Mouse (Mus musculus) MEL (cell line): ENCODE measurements at regions not wholly inside any gene's neighbourhood (a gene's known extent, or its start where the extent isn't known, plus 50 kb on each side); places are given as distances from the start of the nearest gene placed in this dataset.

Experiments used
- POLR2A ChIP-seq, 2 experiments: IDR thresholded peaks; 2 replicates each; pipeline ENCODE4 v1.6.1; 2011 to 2012; ENCODE audit warnings: low read length in 2 of 2, mild to moderate bottlenecking in 2 of 2, control low read depth in 1 of 2, improper control_type of control experiment in 1 of 2, low read depth in 1 of 2, moderate library complexity in 1 of 2; ENCODE audit not compliant: control insufficient read depth in 1 of 2, insufficient read depth in 1 of 2, poor library complexity in 1 of 2
- ZMIZ1 ChIP-seq: IDR thresholded peaks from 2 replicates; pipeline ENCODE4 v1.6.1; 2012; ENCODE audit warnings: low read depth, mild to moderate bottlenecking, inconsistent platforms, low read length, improper control_type of control experiment, moderate library complexity

DNA sequence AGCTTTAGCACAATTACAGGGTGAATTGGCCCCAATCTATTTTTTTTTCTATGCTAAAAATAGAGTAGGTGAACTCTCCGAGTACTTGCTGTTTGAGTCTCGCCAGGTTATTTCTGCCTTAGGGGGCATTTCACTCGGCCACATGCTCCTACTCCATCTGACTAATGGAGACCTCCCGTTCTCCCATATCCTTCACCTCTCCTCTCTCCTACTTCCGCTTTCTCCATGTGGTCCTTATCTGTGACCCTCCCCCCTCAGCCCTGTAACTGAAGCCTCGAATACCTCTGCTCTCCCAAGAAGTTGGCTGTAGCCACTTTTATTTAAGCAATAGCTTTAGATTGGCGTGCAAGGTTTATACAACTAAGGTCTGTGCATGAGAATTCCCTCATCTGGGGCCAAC lies 111.1 kb upstream of the Gm3448 start:
- TF ChIP-seq POLR2A (IDR thresholded peaks at IDR 0.05; ENCODE audit: control insufficient read depth in 1 of 2, insufficient read depth in 1 of 2, low read depth in 1 of 2, low read length in 2 of 2, poor library complexity in 1 of 2): no peak
- no peak for TF ChIP-seq ZMIZ1
